Mouse (Mus musculus) frontal cortex, postnatal 36 days (tissue): ENCODE measurements around the gene Sec24d.

Source experiments
- DNase-seq, 2 experiments: peaks; one replicate each; pipeline ENCODE4 v3.0.0; 2022; ENCODE audit warnings: low spot score in 2 of 2

The Sec24d gene

GRCm38 (mm10) chr3:123266753-123267651 is at the start of gene Sec24d:
Sec24d (plus strand) TSS chr3:123267455.
- DNase-seq, result peak; percentile 69 to 82

- no peak for DNase-seq
Measured at GRCm38 (mm10) chr3:123218646-123219045, 48.6 kb upstream of the Sec24d start.

- no peak for DNase-seq
Measured at GRCm38 (mm10) chr3:123227276-123227675, 40.0 kb upstream of the Sec24d start.

GRCm38 (mm10) chr3:123231639-123232038 is 35.6 kb upstream of the Sec24d start:
- no peak for DNase-seq

GRCm38 (mm10) chr3:123234191-123234836 is 32.9 kb upstream of the Sec24d start:
- peak; percentile 17 to 67 for DNase-seq

DNA sequence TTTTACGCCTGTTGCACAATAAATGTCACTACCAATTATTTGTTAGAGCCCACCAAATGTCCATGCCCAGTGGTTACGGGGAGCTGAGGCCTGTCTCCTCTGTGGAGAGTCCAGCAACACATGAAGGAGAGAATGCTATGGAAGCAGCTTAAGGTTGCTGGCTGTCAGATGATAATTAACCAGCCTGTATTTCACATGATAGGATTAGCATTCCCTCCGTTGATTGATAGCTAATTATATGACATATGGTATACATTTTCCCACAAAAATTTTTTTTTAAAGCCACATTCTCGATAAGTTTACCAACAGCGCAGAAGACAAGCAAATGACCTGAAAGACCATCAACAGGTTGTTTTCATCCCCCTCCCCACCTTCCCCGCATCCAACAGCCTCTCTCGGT is 31.8 kb upstream of the Sec24d start:
- DNase-seq, result no peak

DNA sequence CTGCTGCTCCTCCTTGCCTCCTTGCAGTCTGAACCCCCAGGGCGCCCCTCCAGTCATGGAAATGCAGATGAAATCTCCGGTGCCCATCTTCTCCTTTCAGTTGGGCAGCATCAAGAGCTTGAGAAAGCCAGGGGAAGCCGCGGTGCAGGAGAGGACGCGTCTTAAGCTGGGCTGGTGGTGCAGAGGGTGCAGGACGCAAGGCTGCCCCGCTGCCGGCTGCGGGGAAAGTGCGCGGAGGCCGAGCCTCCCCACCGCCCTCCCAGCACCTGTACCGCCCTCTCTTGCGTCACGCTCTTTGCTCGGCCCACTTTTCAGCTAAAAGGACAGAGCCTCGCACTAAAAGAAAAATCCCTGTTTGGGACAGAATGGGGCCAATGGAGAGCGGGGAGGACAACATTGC is 31.3 kb upstream of the Sec24d start, which contains the start of gene Synpo2:
Synpo2 (minus strand) TSS at position 229 of the 400 bp plus-strand sequence.
- DNase-seq, result peak; percentile 31 to 52

DNA sequence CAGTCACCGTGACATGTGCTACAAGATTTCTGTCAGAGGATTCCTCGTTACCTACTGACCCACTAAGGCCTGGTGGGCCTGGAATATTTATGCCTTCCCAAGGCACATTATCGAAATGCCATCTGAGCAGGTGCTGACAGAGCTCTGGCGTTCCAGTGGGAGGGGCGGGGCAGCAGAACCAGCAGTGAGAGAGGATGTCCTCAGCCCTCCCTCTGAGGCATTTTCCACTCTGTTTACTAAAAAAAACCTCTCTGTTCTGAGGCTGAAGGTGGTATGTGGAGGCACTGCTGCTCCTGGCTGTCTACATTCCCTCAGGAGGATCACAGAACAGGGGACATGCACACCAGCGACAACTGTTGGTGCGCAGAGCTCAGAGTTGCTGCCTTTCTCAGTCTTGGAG is 30.2 kb upstream of the Sec24d start:
- no peak for DNase-seq

GRCm38 (mm10) chr3:123237446-123237845 is 29.8 kb upstream of the Sec24d start:
- DNase-seq, result no peak

DNA sequence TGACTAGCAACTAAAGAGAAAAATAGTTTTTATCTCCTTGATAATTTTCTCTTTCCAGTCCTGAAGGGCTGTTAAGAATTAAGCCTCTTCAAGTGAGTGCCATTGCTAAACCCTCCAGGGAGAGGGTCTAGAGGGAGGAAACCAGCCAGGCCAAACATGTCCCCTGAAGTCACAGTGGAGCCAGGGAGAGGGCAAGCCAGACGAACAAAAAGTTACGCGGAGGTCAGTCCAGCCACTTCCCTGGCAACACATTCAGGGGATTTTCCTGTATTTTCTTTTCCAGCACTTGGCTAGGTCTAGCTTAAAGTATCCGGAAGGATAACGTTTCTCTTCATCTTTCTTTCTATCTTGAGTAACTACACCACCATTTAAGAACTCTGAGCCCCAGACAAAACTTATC is 22.9 kb upstream of the Sec24d start:
- DNase-seq, result no peak

GRCm38 (mm10) chr3:123245646-123246045 is 21.6 kb upstream of the Sec24d start:
- DNase-seq, result no peak

DNA sequence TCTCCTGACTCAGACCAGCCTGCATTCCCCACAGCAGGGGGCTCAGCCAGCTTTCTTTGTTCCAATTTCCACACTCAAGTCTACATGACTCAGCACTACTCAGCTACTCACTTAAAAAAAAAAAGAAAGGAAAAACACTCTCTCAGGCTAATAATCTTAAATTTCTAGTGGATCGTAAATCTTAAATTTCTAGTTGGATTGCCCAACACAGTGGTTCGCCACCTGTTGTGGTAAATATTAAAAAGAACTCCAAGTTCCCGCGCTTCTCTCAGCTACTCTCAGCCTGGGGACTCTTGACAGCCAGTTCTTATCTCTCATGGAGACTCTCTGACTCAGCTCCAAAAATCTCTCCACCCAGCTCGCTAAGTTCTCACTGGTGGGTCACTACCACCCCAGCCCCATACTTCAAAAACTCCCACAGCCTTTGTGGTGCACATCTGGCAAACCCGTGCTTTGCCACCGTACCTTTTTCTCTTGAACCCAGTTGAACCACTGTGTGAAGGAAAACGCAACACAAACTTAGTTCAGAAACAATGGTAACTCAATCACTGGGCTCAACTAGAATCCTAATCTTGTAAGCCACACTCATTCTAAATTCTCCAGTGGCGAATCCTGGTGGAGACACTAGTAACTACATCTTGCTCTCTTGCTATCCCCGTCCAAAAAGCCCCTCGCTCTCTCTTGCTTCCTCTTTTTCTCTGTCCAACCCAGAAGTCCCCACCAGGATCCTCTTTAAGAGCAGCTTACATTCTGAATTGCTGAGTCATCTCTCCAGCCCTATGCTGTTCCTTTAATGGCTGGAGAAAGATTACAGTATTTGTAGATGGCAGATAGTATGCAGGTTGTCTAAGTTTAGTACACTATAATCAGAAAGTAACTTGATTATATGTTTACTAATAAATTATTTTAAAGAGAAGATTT is 10.8 kb upstream of the Sec24d start:
- DNase-seq, result no peak

DNA sequence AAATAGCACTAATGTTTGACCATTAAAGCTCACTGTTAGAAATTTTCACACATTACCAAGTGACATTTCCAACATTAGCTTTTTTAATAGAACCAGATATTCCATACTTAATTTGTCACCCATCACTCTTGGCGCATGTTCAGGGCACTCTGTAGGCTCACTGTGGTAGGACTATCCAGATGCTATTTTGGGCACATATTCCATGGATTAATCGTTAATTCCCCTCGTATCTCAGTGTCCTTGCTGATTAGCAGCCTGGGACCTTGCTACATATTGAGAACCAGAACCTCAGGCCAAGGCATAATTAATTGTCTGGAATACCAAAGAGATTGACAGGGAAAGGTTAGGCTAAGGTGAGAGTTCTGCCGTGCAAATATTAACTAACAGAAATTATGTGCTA is 8.5 kb upstream of the Sec24d start:
- DNase-seq, result no peak

DNA sequence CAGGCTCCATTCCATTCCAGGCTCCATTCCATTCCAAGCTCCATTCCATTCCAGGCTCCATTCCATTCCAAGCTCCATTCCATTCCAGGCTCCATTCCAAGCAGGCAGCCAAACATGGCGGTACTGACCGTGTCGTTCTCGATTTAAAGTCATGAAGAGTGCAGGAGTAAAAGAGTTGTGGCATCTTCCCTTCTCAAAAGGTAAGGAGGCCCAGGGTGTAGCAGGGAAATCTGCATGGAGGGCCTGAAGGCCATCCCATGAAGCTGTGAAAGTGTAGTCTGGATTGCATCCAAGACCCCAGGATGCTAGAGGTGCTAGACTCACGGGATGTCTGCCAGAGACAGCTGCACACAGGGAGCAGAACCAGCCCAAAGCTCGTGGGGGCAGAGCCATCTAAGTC is 2.5 kb upstream of the Sec24d start:
- DNase-seq, result peak in 1 of 2 experiments; percentile 8

DNA sequence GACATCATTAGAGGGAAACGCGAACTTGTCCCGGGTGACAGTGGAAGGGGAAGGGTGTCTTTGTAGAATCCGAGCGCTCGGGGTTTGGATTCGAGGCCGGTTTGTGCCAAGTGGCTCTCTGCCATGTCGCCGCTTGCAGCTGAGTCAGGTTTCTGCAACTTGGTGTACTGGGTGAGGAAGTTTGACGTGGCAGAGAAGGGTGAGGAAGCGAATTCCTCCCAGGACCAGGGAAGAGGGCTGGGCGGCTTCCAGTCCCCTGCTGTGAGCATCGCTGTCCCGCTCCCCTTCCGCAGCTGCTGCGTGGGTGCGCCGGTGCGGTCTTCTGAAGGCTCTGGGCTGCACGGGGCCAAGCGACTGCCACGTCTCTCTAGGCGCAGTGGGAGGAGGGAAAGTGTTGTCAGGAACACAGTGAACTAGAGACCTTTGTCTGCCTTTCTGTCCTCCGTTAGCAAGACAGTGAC is 516 bp downstream of the Sec24d start:
- peak; percentile 59 to 72 for DNase-seq

DNA sequence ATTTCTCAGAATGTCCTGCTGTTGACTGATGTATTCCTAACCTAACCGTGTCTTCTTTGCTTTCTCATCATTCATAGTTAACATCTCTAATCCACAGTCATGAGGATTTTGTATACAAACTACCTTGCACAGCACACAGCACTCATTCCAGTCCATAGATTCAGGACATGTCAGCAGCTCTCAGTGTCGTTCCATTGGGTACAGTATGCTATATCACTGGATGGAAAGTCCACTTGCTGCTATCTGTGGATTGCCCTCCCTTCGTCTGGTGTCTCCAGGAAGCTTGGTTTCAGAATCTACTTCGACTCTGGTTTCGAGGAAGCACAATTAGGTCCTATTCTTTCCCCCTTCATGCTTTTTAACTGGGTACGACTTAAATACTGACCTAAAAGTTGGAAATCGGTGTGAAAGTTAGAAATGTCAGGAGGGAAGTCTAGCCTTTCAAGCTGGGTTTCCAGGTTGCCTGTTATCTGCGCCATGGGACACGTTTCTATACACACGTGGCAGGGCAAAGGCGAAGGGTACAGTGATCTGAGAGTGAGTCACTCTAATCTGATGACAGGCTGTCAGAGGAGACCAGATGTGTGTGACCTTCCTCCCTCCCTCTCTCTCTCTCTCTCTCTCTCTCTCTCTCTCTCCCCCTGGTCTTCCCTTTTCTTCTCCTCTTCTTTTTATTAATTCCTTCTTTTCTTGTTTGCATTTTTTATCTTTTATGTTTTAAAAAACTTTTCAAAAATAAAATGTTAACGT is 15.8 kb downstream of the Sec24d start:
- no peak for DNase-seq

GRCm38 (mm10) chr3:123284284-123284683 is 17.0 kb downstream of the Sec24d start:
- DNase-seq, result no peak

DNA sequence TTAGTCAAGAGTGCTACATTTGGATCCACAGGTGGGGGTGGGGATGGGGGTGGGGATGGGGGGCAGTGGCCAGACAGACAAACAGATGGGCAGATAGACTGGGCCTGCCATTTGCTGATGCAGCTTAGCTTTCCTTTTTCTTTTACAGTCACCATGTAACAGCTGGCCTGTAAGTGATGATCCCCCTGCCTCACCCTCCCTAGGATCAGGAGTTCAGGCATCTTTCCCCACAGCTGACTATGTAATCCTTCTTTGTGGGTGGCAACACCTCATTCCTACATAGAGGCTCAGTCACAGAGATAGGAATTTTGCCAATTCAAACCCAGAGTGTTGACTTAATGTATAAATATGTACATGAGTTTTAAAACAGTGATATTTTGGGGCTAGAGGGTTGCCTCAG is 18.4 kb downstream of the Sec24d start:
- no peak for DNase-seq

DNA sequence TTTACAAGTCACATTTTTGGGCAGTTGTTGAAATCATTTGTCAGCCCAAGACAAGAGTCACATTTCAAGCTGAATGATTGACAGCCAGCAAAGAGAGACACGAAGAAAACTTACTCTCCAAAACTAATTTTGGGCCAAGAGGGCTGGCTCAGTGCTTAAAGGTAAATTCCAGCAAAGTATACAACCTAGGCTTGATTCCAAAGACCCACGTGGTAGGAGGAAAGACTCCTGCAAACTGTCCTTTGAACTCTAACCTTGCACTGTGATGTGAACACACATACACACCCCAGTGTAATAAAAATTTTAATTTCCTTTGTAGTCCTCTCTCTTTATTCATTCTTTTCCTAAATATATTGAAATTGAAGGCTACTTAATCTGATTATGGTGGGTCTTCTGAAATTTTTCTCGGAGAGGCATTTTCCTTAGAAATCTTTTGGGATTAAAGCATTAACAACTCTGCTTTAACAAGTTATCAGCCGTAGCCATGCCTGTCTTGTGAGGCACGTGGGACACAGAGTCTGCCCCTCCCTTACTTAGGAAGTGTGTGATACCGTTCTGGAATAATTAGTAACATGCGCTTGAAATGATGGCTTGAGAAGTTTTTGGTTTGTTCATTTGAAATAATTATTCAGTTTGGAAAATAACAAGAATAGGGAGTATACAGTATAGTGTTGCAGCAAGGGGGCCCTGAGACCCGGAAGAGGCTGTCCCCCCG is 21.8 kb downstream of the Sec24d start:
- no peak for DNase-seq

DNA sequence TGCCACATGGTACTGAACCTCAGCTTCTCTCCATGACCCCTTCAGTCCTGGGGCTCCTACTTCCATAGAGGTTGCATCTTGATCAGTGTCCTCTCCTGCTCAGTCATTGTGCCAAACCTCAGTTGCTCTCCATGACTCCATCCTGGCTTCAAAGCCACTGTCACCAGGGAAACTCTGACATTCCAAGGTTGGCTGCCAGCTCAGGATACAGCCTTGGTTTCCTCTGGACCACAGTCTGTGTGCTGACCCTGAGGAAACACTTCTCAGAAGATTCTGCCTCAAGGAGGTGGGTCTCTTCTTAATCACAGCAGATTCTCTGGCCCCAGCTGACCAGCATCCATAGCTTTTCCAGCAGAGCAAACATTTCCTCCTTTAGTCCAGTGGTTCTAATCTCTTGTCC is 24.4 kb downstream of the Sec24d start:
- DNase-seq, result no peak
